Mouse (Mus musculus): ENCODE results near the gene Tectb. TPM values are rescaled to one million over a fixed set of nuclear protein-coding genes. Genes with fewer than 3 reads are reported as not detected.

The Tectb gene
- 0.50 TPM in 1 of 2 replicates, not detected in the other for polyA plus RNA-seq (2012; rRNA removed; ENCODE audit: low replicate concordance)

DNA sequence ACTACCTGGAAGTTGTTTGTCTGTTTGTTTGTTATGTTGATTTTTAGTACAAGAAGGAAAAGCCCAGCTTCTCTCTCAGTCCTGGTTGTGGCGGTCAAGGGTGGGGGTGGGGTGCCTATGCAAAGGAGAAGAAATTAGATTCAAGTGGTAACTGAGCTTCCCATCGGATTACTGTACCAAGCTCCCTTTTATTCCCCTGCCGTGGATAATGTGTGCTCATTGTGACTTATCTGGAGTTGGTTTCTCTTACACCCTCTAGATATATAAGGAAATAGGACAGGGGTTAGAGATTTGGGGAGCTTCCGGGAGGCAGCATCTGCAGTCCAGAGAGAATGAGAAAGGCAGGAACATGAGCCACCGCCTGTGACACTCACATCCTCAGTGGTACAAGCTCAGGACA, at the start of gene Tectb:
TSS of gene Tectb (plus strand) at position 301 of the 400 bp plus-strand sequence.

DNA sequence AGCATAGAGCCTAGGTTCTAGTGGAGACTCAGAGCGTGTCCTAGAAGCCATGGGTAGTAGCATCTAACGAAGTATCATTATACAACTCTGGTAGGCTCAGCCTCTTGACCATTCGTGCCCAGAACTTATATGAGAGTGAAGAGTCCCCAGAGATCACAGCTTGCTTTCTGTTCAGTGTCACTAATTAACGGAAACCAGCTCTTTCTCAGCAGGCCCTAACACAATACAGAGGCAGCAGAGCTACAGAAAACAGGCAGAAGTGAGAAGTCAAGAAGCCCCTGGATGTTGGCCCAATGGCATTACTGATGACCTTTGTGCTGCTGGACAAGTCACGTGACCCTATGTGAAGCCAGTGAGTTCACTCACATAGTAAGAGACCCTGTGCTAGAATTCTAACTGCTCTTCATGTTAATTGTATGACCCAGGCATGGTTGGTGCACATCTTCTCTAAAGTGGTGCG, 60.7 kb downstream of the Tectb start, which contains the start of gene Gucy2g:
TSS of gene Gucy2g (minus strand) at position 51 of the 460 bp plus-strand sequence.

Other genes starting within 250 kb of the Tectb start
- 126 and 218 TPM in 2 replicates for gene Gpam, start 53.5 kb upstream of the Tectb start, polyA plus RNA-seq (2012; rRNA removed; ENCODE audit: low replicate concordance)
- gene Gucy2g, start 60.5 kb downstream of the Tectb start, polyA plus RNA-seq (2012; rRNA removed; ENCODE audit: low replicate concordance): 0.20 and 0.30 TPM in 2 replicates
- 11.1 and 30.6 TPM in 2 replicates for gene Acsl5, start 71.2 kb downstream of the Tectb start, polyA plus RNA-seq (2012; rRNA removed; ENCODE audit: low replicate concordance)
- gene Zdhhc6, start 135.3 kb downstream of the Tectb start, polyA plus RNA-seq (2012; rRNA removed; ENCODE audit: low replicate concordance): 6.6 and 15.3 TPM in 2 replicates
- 12.6 and 14.3 TPM in 2 replicates for gene Vti1a, start 135.6 kb downstream of the Tectb start, polyA plus RNA-seq (2012; rRNA removed; ENCODE audit: low replicate concordance)